Mouse (Mus musculus): Measurements from ENCODE around the gene Oas1h. TPM values are rescaled to one million over a fixed set of nuclear protein-coding genes. Genes with fewer than 3 reads are reported as not detected.

Gene Oas1h
- polyA plus RNA-seq (2017; shearing (Covaris generic)), result not detected

GRCm38 (mm10) chr5:120861121-120861520, at the start of gene Oas1h:
Oas1h (plus strand) TSS chr5:120861421.

GRCm38 (mm10) chr5:120811951-120812819, 49.0 kb upstream of the Oas1h start, which contains the start of gene Oas1c:
Oas1c (minus strand) TSS chr5:120812514.

GRCm38 (mm10) chr5:120847067-120847466, 14.2 kb upstream of the Oas1h start, which contains the start of gene Oas1f:
Oas1f (plus strand) TSS chr5:120847367.

GRCm38 (mm10) chr5:120887413-120887812, 26.2 kb downstream of the Oas1h start, which contains the start of gene Oas1g:
Oas1g (minus strand) TSS chr5:120887613.

GRCm38 (mm10) chr5:120906791-120907733, 45.8 kb downstream of the Oas1h start, which contains the start of gene Oas1a:
Oas1a (minus strand) TSS chr5:120907521.

GRCm38 (mm10) chr5:120914204-120914603, 53.0 kb downstream of the Oas1h start, which contains the start of gene Oas1d:
Oas1d (plus strand) TSS chr5:120914536.

Other genes with a start within 250 kb of the Oas1h start
- gene Rita1, start 248.8 kb upstream of the Oas1h start, polyA plus RNA-seq (2017; shearing (Covaris generic)), result 1 to 10 TPM; 2.6 to 3.1 TPM
- 10 to 100 TPM; 45.8 to 62.9 TPM for gene Ddx54, start 248.7 kb upstream of the Oas1h start, polyA plus RNA-seq (2017; shearing (Covaris generic))
- gene Cfap73, start 227.2 kb upstream of the Oas1h start, polyA plus RNA-seq (2017; shearing (Covaris generic)), result under 1 TPM in 1 of 2 experiments, not detected in 1; 0.18 TPM
- 10 to 100 TPM; 11.4 to 15.4 TPM for gene Rasal1, start 212.6 kb upstream of the Oas1h start, polyA plus RNA-seq (2017; shearing (Covaris generic))
- gene Dtx1, start 149.5 kb upstream of the Oas1h start, polyA plus RNA-seq (2017; shearing (Covaris generic)), result 100 to 1,000 TPM; 117 to 164 TPM
- 1 to 10 TPM; 1.5 to 5.5 TPM for gene Oas2, start 111.6 kb upstream of the Oas1h start, polyA plus RNA-seq (2017; shearing (Covaris generic))
- gene Oas3, start 83.8 kb upstream of the Oas1h start, polyA plus RNA-seq (2017; shearing (Covaris generic)), result 10 to 100 TPM in 1 of 2 experiments, 1 to 10 TPM in 1; 3.5 to 24.9 TPM
- gene Oas1e, start 65.9 kb upstream of the Oas1h start, polyA plus RNA-seq (2017; shearing (Covaris generic)), result not detected
- gene Oas1c, start 48.9 kb upstream of the Oas1h start, polyA plus RNA-seq (2017; shearing (Covaris generic)), result 10 to 100 TPM; 12.6 to 13.1 TPM
- not detected for gene Oas1f, start 14.1 kb upstream of the Oas1h start, polyA plus RNA-seq (2017; shearing (Covaris generic))
- 1 to 10 TPM in 1 of 2 experiments, under 1 TPM in 1; 0.29 to 1.2 TPM for gene Oas1g, start 26.2 kb downstream of the Oas1h start, polyA plus RNA-seq (2017; shearing (Covaris generic))
- 10 to 100 TPM in 1 of 2 experiments, 1 to 10 TPM in 1; 4.8 to 67.8 TPM for gene Oas1a, start 46.1 kb downstream of the Oas1h start, polyA plus RNA-seq (2017; shearing (Covaris generic))
- gene Oas1d, start 53.1 kb downstream of the Oas1h start, polyA plus RNA-seq (2017; shearing (Covaris generic)), result not detected
- under 1 TPM in 1 of 2 experiments, not detected in 1; 0.21 TPM for gene Rph3a, start 148.7 kb downstream of the Oas1h start, polyA plus RNA-seq (2017; shearing (Covaris generic))

All from activated CD4-positive, CD25-positive, alpha-beta regulatory T cell (primary cell).